Mouse (Mus musculus): ENCODE results near the gene Cybrd1.

Cybrd1 gene

GRCm38 (mm10) chr2:71117797-71118708 lies at the start of gene Cybrd1:
Cybrd1 (plus strand) TSS chr2:71117923.
- DNase-seq (ENCODE audit: low spot score) = no peak

- DNase-seq (ENCODE audit: low spot score) = no peak
These were observed 46.1 kb upstream of the Cybrd1 start for GRCm38 (mm10) chr2:71071601-71072000.

DNA sequence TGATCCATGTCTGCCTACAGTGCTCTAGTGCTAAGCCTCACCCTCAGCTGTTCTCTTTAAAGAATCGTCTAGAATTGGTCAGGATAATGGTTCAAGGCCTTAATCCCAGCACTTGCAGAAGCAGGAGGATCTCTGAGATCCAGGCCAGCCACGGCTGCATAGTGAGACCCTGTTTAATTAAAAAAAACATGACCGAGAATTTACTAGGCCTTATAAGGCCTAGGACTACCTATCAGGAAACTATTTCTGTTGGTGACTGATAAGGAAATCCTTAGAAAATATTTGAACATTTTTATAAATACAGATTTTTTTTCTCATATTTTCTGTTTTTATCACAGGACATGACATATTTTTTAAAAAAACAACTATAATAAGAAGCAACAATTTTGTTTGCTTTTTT lies 44.4 kb upstream of the Cybrd1 start:
- no peak for DNase-seq (ENCODE audit: low spot score)

DNA sequence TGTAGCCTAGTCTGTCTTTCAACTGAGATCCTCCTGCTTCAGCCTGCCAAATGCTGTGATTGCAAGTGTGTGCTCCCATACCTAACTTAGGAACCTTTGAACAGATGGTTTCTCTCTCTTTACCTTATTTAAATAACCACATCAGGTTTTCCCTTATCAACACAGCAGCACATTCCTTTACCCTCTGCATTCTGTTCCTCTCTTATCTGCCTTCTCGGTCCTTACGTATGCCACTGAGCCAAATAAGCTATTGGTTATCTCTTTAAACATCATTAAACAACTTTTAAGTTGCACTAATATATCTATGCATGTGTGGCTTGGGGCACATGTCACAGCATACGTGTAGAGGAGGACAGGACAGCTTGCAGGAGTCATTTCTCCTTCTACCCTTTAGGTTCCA lies 43.9 kb upstream of the Cybrd1 start:
- DNase-seq (ENCODE audit: low spot score) = no peak

GRCm38 (mm10) chr2:71082416-71082815 lies 35.3 kb upstream of the Cybrd1 start:
- DNase-seq (ENCODE audit: low spot score) = no peak

DNA sequence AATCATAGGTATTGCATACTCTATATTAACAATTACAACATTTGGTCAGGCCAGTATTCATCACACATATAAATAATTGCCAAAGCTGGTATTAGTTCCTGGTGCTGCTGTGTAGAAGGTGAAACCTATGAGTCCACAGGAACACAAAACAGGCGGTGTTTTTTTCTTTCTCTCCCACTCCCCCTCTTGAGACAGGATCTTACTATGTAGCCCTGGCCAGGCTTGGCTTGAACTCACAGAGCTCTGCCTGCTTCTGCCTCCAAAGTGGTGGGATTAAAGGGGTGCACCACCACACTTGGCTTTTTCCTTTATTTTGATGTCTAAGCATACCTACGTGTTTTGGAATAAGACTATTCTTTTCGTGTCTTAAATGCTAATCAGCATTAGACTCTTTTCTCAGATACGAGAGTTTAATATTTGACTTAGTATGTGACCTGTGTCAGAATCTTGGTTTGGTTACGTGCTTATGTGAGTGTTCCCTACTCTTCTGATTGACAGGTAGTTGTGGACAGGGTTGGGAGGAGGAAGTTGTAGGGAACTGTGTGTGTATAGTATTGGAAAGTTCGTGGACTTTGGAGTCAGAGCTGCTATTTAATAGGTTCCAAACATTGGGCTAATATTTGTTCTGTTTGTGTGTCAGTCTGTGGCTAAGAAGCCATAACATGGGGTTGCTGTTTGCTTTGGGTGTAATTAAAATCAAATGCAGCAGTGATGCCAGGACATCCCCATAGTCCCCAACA lies 34.1 kb upstream of the Cybrd1 start:
- DNase-seq (ENCODE audit: low spot score) = no peak

DNA sequence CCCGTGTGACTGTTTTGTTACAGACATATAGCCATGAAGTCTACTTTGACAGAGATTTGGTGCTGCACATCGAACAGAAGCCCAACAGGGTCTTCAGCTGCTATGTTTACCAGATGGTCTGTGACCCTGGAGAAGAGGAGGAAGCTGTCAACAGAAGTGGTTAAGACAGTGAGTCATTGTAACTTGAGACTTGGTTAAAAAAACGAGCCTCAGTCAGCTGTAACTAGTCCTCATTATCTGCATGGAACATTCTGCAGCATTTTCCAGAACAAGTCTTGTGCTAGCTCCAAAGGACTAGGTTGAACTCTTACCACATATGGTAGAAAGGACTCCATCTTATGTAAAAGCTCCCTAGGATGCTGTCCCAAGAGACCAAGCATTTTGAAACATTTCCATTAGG lies 28.0 kb upstream of the Cybrd1 start:
- no peak for DNase-seq (ENCODE audit: low spot score)

DNA sequence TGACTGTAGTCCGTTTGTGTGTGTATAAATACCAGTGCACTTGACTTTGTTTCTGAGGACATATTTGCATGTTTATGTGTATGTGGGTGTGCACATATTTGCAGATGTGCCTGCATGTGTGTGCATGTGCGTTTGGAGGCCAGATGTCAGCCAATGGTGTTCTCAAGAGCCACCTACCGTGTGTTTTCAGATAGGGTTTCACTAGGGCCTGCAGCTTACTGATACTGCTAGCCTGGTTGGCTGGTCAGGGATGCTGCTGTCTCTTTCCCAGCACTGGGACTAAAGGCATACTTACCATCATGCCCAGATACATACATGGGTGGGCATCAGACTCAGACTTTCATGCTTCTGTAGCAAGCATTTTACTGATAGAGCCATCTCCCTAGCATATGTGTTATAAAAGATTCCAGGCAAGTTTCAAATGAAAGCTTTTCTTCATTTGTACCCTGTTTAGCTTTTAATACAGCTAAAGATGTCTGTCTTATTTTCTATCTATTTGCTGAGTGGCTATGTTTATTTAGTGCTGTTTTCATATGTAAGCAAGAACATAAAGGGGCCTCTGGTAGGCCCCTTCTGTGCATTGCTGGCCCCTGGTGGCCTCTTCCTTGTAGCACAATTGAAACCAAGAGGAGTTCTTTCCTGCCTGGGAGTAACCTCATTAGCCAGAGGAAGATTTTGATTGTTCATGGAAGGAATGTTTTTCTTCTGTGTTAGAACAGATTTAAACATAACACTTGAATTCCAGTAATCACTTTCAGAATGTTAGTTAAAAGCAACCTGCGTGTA lies 26.9 kb upstream of the Cybrd1 start:
- no peak for DNase-seq (ENCODE audit: low spot score)

DNA sequence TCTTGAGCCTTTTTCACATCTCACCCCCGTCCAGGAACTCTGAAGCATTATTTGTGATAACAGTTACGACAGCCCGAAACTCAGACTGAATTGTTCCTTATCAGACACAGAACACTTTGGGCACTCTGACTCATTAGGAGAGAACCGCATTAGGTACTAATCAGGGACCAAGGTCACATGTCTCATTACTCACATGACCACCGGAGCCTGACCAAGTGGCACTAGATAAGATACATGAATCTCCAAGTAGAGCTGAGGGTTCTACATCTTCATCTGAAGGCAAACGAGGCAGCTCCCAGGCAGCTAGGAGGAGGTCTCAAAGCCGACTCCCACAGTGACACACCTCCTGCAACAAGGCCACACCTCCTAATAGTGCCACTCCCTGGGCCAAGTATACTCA lies 21.6 kb upstream of the Cybrd1 start:
- no peak for DNase-seq (ENCODE audit: low spot score)

- no peak for DNase-seq (ENCODE audit: low spot score)
These were observed 15.0 kb upstream of the Cybrd1 start for GRCm38 (mm10) chr2:71102621-71103291.

GRCm38 (mm10) chr2:71103292-71103680 lies 14.4 kb upstream of the Cybrd1 start:
- no peak for DNase-seq (ENCODE audit: low spot score)

GRCm38 (mm10) chr2:71104696-71105095 lies 13.0 kb upstream of the Cybrd1 start:
- no peak for DNase-seq (ENCODE audit: low spot score)

DNA sequence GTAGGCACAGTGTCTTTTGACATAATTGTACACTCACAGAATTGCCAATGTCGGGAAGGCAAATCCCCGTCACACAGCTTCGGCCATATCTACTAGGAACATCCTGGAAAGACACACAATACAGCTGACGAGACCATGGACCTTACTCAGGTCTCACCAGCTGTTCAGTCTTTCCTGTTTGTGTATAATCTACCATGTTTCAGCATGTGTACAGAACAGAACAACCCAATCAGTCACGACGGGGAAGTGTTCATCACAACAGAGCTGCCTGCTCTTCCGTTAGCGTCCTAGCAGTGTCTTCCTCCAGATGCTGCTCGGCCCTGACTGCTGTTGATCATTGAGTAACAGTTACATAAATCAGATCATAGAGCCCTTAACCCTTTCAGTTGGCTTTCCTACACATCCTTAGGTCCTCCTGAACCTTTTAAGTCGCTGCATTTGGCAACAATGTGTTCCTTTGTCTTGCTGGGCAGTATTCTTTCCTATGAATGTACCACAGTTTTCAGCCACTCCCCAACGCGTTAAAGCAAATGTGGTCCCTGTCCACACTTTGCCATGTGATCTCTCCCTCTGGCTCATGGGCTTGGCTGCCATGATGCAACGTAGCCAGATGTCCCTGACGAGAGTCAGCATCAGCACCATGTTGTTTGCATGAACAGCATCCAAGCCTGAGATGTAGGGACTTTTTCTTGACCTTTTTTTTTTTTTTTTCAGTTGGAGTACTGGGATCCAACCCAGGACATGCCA lies 12.1 kb upstream of the Cybrd1 start:
- no peak for DNase-seq (ENCODE audit: low spot score)

GRCm38 (mm10) chr2:71107225-71107624 lies 10.5 kb upstream of the Cybrd1 start:
- no peak for DNase-seq (ENCODE audit: low spot score)

DNA sequence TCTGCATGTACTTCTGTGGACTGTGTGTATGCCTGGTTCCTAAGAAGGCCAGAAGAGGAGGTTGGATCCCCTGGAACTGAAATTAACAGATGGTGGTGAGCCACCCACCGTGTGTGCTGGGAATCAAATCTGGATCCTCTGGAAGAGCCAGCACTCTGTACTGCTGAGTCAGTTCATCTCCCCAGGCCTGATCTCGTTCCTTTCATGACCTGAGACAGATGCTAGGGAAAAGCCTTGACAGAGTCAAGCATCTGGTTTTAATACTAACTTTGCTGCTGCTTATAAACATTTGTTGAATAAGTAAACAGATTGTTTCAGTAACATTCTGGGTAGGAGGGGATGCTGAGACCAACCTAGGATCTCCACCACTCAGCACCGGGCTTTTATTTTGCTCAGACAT lies 9.2 kb upstream of the Cybrd1 start:
- DNase-seq (ENCODE audit: low spot score) = no peak

DNA sequence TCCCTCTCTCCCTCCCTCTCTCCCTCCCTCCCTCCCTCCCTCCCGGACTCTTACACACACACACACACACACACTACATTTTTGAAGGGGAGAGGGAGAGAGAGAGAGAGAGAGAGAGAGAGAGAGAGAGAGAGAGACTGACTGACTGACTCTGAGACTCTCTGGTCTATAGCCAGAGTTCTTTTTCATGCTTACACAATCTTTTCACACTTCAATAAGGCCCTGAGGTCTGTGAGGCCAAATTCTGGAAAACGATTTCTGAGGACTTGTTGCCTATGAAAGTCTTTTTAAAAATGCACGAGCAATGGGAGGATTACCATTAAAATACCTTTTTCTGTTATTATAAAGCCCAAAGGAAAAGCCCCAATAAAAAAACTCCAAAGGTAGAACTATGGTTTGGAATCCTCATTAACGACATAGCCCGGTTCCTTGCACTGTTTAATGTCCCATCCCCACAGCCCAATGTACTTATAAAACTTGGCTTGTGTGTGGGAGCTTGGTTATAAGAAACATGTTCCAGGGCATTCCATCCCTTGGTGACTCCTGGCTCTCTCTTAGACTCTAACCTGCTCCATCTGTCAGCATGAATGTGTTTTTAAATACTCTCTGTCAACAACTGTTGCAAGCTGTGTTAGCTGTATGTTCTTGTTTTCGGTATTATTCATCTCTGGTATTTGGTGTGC lies 4.1 kb upstream of the Cybrd1 start:
- no peak for DNase-seq (ENCODE audit: low spot score)

GRCm38 (mm10) chr2:71116151-71116550 lies 1.6 kb upstream of the Cybrd1 start:
- DNase-seq (ENCODE audit: low spot score) = no peak

DNA sequence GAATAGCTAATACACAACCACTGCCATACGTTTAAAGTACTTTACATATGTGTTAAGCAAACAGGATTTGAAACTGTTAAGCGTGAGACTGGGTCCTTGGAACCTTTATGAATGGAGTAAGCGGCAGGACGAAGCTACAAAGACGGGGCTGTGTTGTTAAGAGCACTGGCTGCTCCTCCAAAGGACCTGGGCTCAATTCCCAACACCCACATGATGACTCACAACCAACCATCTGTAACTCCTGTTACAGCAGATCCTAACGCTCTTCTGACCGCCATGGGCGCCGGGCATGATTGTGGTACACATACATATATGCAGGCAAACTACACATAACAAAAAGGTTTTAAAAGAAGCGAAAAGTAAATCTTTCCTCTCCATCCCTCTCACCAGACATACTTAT lies 3.1 kb downstream of the Cybrd1 start:
- DNase-seq (ENCODE audit: low spot score) = no peak

- no peak for DNase-seq (ENCODE audit: low spot score)
These were observed 3.7 kb downstream of the Cybrd1 start for GRCm38 (mm10) chr2:71121406-71121805.

GRCm38 (mm10) chr2:71122268-71123029 lies 4.7 kb downstream of the Cybrd1 start:
- DNase-seq (ENCODE audit: low spot score) = no peak
